Mouse (Mus musculus) activated CD4-positive, CD25-positive, alpha-beta regulatory T cell, adult 4 months (primary cell): ENCODE results near the gene Mettl6. TPM values are rescaled to one million over a fixed set of nuclear protein-coding genes. Genes with fewer than 3 reads are reported as not detected.

Experiments
- ATAC-seq: one replicate; pipeline ENCODE4 v1.8.0; 2017
- polyA plus RNA-seq, 2 experiments: library from polyadenylated mRNA; unstranded; fragments of 100-300 nt; shearing (Covaris generic); gene quantifications; one replicate each; pipeline ENCODE4 v1.2.1; 2017

The Mettl6 gene
- polyA plus RNA-seq, 2 experiments from 2014 or later: 68.1 to 79.9 TPM

DNA sequence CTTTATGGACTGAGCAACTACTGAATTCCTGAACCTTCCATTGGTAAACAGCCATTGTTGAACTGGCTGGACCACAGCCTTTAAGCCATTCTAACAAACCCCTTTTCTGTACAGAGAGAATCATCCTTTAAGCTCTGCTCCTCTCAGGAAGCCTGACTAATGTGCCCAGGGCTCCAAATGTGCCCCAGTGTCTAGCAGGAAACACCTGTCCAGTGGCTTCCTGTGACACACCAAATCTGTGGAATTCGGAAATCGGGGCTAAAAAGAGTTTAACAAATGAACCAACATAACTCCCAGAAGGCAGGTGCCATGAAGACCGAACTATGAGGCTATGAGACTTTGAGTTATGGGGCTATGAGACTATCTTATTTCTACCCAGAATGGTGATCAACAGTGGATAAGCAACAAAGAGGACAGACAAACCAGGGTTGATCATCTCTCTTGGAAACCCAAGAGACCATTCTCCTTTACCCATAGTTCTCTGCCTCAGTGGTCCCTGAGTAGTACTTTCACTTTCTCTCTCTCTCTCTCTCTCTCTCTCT is 63.0 kb downstream of the Mettl6 start:
- ATAC-seq: no peak

DNA sequence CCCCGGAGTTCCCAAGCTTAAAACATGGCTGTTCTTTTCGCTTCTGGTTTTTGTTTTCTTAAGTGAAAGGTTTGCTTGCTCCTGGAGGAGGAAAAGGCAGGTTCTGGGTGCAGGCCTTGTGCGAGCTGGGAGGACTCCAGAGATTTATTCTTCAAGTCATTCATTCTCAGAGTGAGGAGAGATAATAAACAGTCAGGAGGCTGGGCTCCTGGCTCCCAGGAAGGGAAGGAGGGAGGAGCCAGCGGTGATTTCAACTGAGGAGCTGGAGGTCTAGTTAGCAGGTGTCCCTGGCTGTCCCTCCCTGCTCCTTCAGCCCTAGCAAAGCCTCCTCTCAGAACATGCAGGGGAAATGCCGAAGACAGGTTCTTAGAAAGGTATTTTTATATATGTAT is 65.8 kb downstream of the Mettl6 start:
- ATAC-seq: no peak

DNA sequence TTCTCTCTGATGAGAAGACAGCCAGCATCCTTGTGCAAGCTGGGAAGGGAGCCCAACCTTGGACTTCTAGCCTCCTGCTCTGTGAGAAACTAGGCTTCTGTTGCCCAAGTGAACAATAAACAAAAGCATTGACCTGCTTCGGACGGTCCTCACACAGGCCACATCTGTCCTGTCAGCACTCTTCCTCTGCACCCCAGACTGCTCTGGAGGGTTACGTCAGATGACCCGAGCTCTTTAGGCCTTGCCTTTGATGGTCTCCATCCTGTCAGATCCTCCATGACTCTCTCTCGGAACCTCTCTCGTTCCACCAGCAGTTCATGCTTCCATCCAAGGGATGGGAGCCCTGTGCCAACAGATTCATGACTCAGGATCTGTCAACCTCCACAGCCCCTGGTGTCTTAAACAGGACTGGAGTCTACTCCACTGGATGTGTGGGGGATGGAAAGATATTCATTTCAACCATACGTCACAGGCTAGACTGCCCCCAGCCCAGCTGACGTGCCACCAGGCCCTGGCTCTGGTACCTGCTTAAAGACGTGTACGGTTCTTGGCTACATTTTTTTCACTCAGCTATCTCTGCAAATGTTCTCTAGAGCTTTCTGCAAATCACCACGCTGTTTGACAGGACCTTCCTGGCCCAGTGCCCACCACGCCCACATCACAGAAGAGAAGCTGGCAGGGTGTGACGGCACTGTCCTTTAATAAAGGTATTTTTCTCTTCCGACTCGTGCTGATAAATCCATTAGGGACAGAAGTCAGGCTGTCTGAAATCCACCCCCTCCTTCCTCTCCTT is 66.4 kb downstream of the Mettl6 start:
- ATAC-seq: no peak

Other genes starting within 250 kb of the Mettl6 start
- gene Phf7, start 243.7 kb downstream of the Mettl6 start, polyA plus RNA-seq: 10 to 100 TPM; 10.7 to 12.9 TPM
- gene Bap1, start 243.6 kb downstream of the Mettl6 start, polyA plus RNA-seq: 10 to 100 TPM; 21.1 to 25.4 TPM
- under 1 TPM in 1 of 2 experiments, not detected in 1; 0.04 TPM for gene Dnah1, start 171.1 kb downstream of the Mettl6 start, polyA plus RNA-seq
- gene Capn7, start 158.4 kb downstream of the Mettl6 start, polyA plus RNA-seq: 10 to 100 TPM; 18.1 to 18.6 TPM
- 10 to 100 TPM; 13.1 to 13.9 TPM for gene Sh3bp5, start 59.0 kb downstream of the Mettl6 start, polyA plus RNA-seq
- gene Eaf1, start 641 bp downstream of the Mettl6 start, polyA plus RNA-seq: 10 to 100 TPM; 12.2 to 13.5 TPM
- gene Colq, start 96.3 kb upstream of the Mettl6 start, polyA plus RNA-seq: 1 to 10 TPM; 6.9 to 7.4 TPM
- gene Gm49387, start 145.8 kb upstream of the Mettl6 start, polyA plus RNA-seq: not detected
- 10 to 100 TPM; 19.7 to 29.2 TPM for gene Btd, start 146.0 kb upstream of the Mettl6 start, polyA plus RNA-seq
- 10 to 100 TPM; 36.2 to 37.2 TPM for gene Hacl1, start 146.2 kb upstream of the Mettl6 start, polyA plus RNA-seq